ENCODE assay signal across 8 mouse cellular contexts in the genomic region with DNA sequence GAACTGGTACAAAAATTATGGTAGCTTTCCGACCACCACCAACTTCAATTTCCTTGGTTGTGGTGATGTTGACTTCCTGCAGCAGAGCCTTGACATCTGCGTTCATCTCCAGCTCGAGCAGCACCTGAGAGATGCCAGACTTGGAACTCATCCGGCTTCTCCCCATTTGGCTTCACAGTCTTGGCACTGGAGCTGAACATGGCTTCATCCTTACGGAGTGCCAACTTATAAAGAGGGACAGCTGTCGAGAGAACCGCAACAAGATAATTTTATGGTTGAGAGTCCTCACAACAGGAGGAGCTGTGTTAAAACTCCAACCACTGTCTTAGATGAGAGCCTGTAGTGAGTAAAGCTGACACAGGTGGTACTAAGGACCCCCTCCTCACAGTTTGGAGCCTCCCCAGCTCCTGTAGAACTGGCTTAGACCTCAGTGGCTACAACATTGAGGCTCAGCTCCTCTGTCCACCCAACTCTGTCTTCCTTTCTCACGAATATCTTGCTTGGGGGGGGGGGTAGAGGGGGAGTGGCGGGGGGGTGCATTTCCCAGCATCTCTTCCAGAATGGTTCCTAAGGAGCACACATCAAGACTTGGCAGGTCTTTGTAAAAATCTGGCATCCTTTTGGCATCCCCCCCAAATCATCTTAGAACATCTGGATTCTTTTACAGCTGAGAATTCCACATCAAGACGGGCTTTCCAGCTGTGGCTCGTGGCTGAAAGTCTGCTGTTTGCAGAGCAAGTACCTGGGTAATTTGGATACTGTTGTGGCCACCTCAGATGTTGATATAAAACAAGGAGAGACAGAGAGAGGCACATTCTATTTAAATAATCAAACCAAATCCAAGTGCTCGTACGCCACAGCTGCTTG. TPM values are rescaled to one million over a fixed set of nuclear protein-coding genes. Genes with fewer than 3 reads are reported as not detected.
DNase-seq lines count a peak whose midpoint lies in the region; ATAC-seq lines count a peak whose summit lies in the region.
"Not testable (repeated sequence)": the region's sequence is repeated elsewhere in the genome, so short reads cannot be mapped to it uniquely, and the experiment has no call there.

No protein-coding gene starts in this region.

- not testable (repeated sequence) for H3K36me3 ChIP-seq in forebrain, embryonic 14.5 days (ENCODE audit: control insufficient read depth, insufficient read depth, low read length); heart, embryonic 13.5 days; limb, embryonic 10.5 days; midbrain, embryonic 10.5 days

- not testable (repeated sequence) for H3K27me3 ChIP-seq in forebrain, embryonic 14.5 days (replicated peaks; ENCODE audit: control insufficient read depth, insufficient read depth, low read length); heart, embryonic 13.5 days (replicated peaks); limb, embryonic 10.5 days (ENCODE audit: low read depth, poor library complexity, severe bottlenecking); midbrain, embryonic 10.5 days (ENCODE audit: low read depth, poor library complexity, severe bottlenecking)

- 85% methylated on average over 9 of the region's 13 CpGs for WGBS in forebrain, embryonic 14.5 days
- WGBS in heart, embryonic 13.5 days: 74% methylated on average over 10 of the region's 13 CpGs
- 86% methylated on average over 11 of the region's 13 CpGs for WGBS in limb, embryonic 10.5 days
- 89% methylated on average over 10 of the region's 13 CpGs for WGBS in midbrain, embryonic 10.5 days

- H3K9ac ChIP-seq in forebrain, embryonic 14.5 days (ENCODE audit: low read length); heart, embryonic 13.5 days: not testable (repeated sequence)

- H3K27ac ChIP-seq in forebrain, embryonic 14.5 days (ENCODE audit: low read depth, low read length); heart, embryonic 13.5 days (replicated peaks); limb, embryonic 10.5 days; midbrain, embryonic 10.5 days (replicated peaks): not testable (repeated sequence)

- H3K4me1 ChIP-seq in forebrain, embryonic 14.5 days (ENCODE audit: control insufficient read depth, insufficient read depth, low read length); heart, embryonic 13.5 days; limb, embryonic 10.5 days; midbrain, embryonic 10.5 days: not testable (repeated sequence)

- not testable (repeated sequence) for H3K4me3 ChIP-seq in forebrain, embryonic 14.5 days (ENCODE audit: low read depth, low read length); heart, embryonic 13.5 days; limb, embryonic 10.5 days; midbrain, embryonic 10.5 days

- peak; percentile 77 for DNase-seq in cerebellum, adult 11-12 months
- DNase-seq in forebrain, embryonic 14.5 days (ENCODE audit: low spot score): not testable (repeated sequence)
- DNase-seq in kidney, adult 9 months: peak; percentile 52
- peak; percentile 29 for DNase-seq in limb, embryonic 10.5 days (ENCODE audit: low spot score)
- DNase-seq in midbrain, embryonic 10.5 days (ENCODE audit: low spot score): peak; percentile 11
- DNase-seq in right cerebral cortex, postnatal 36 days (ENCODE audit: low spot score in 2 of 2): peak; percentile 51 to 68
- peak; percentile 81 to 97 for DNase-seq in urinary bladder, postnatal 4 days (ENCODE audit: low spot score in 2 of 2)

- H3K4me2 ChIP-seq in forebrain, embryonic 14.5 days (ENCODE audit: low read length); heart, embryonic 13.5 days: not testable (repeated sequence)

- ATAC-seq in forebrain, embryonic 14.5 days: peak; percentile 63
- peak; percentile 70 for ATAC-seq in heart, embryonic 13.5 days (ENCODE audit: extremely low read depth, insufficient number of reproducible peaks, low FRiP score, low TSS enrichment)

- not testable (repeated sequence) for H3K9me3 ChIP-seq in forebrain, embryonic 14.5 days (replicated peaks; ENCODE audit: control insufficient read depth, low read length); heart, embryonic 13.5 days; limb, embryonic 10.5 days (replicated peaks)
- peaks cover 10% of the 10 kb centered on the region; the same call in 1 of the 2 replicates for H3K9me3 ChIP-seq in midbrain, embryonic 10.5 days (replicated peaks)

RNA-seq across cellular contexts. Expression of gene Gm21119, which starts 17.6 kb away (rescaled TPM):
- 0.11 TPM in 1 of 2 replicates, not detected in the other for polyA plus RNA-seq in forebrain, embryonic 14.5 days (2014; fragmentation: Nextera tagmentation; extraction: Ambion mirVana)
- 0.15 and 0.24 TPM in 2 replicates for polyA plus RNA-seq in heart, embryonic 13.5 days (2015; fragmentation: Nextera tagmentation; extraction: Ambion mirVana)
- 0.14 TPM in 1 of 2 replicates, not detected in the other for polyA plus RNA-seq in limb, embryonic 10.5 days (2016; fragmentation: Nextera tagmentation; extraction: Ambion mirVana)
- not detected in 2 replicates for polyA plus RNA-seq in midbrain, embryonic 10.5 days (2016; fragmentation: Nextera tagmentation; extraction: Ambion mirVana)
